Mouse (Mus musculus): ENCODE data around the gene Cad. TPM values are rescaled to one million over a fixed set of nuclear protein-coding genes. Genes with fewer than 3 reads are reported as not detected.
A peak's percentile ranks its signal among the peaks of the same experiment; 100 is the strongest.
"Not testable (repeated sequence)": the region's sequence is repeated elsewhere in the genome, so short reads cannot be mapped to it uniquely, and the experiment has no call there.

Cad gene
- polyA plus RNA-seq (2015; fragmentation: Nextera tagmentation; extraction: Ambion mirVana) = 17.8 and 20.9 TPM in 2 replicates

DNA sequence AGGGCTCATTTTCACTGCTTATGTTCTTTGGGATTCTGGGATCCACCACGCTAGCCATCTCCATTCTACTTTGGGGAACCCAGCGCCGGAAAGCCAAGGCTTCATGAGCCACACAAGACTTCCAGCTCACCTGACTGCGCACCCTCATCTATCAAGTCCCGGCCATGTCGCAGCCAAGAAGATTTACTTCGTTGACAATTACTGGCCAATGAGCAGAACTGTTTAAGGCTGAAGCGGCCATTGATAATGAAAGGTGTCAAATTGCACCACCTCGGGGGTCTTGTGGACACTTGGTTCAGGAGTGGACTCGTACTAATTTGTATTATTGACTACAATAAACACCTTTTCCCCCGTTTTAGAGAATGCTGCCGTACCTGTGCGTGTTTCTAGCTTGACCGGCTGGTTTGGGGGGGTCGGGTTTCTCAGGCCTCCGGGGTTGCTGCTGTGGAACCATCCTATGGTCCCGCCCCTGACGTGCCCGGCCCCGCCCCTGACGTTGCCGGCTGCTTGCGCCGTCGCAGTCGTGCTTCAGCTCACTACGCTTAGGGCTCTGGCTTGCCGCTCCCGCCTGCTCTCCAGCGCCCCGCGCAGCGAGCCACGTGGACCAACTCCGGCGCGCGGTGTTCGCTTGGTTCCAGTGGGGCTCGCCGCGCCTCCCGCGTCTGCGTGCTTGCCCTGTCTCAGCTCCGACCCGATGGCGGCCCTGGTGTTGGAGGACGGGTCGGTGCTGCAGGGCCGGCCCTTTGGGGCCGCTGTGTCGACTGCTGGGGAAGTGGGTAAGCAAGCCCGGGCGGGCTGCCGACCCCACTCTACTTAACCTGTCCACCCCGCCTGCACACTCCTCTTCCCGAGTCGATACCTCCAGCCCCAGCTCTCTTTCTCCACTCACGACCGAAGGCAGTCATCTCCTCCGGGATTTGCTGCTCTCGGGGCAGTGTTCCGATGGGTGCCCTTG, at the start of gene Cad:
Gene Cad, plus strand, starts transcription at position 520 of the 955 bp plus-strand sequence.
- peaks cover 21% of the 10 kb centered on the region for H3K4me1 ChIP-seq
- no peaks in the 10 kb centered on the region for H3K9me3 ChIP-seq
- H3K27me3 ChIP-seq (replicated peaks) = no peaks in the 10 kb centered on the region
- ATAC-seq (ENCODE audit: extremely low read depth, insufficient number of reproducible peaks, low FRiP score, low TSS enrichment) = peak; percentile 93
- peak within 1 kb of the TSS; percentile 91 for H3K9ac ChIP-seq
- peaks cover 47% of the 10 kb centered on the region for H3K36me3 ChIP-seq
- peak within 1 kb of the TSS; percentile 67 for H3K4me3 ChIP-seq
- H3K27ac ChIP-seq (replicated peaks) = peak within 1 kb of the TSS; percentile 76
- H3K4me2 ChIP-seq = peak within 1 kb of the TSS; percentile 94
- under 1% methylated on average over 64 of the region's 64 CpGs for WGBS

DNA sequence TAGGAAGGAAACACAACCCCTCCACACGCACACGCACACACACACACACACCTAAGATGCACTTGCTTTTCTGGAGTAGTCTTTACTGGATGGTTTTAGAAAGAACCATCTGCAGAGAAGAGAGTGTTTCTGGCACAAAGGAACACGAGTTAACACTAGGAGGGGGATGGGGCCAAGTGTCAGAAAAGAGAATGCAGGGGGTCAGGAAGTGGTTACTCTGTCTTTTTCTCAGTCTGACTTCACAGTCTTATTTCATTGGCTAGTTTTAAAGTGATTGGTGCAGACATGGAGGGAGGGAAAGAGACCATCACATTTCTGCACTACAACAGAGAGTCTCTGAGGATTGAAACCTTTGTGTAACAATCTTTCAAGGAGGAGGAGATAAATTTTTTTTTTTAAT, 41.8 kb upstream of the Cad start:
- Histone ChIP-seq H3K4me3 (no peak overlapping the region), H3K4me1 (peaks cover 11% of the 10 kb centered on the region), H3K27ac (replicated peaks) (no peak overlapping the region), H3K27me3 (replicated peaks) (no peaks in the 10 kb centered on the region), H3K9me3 (no peaks in the 10 kb centered on the region), H3K36me3 (no peaks in the 10 kb centered on the region), H3K9ac (no peak overlapping the region), H3K4me2 (no peak overlapping the region)
- no peak for ATAC-seq (ENCODE audit: extremely low read depth, insufficient number of reproducible peaks, low FRiP score, low TSS enrichment)
- 60% methylated on average over 3 of the region's 3 CpGs for WGBS

DNA sequence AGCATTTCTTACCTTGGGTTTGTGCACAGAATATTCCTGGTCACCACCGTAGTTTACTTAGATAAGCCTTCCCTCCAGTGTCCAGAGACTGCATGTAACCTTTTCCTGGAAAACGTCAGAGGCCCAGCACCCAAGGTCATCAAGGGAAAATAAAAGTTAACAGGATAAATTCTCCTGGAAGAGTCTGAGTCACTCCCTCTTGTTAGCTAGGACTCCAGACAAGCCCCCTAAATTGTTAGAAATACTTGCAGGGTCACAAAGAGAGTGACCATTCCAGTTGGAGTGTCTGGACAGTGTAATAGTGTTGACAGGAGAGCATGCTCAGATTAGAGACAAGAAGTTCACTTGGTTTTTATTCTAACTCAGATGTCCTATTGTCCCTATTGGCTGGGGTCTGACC, 38.7 kb upstream of the Cad start:
- ATAC-seq (ENCODE audit: extremely low read depth, insufficient number of reproducible peaks, low FRiP score, low TSS enrichment) = no peak
- Histone ChIP-seq H3K4me3 (no peak overlapping the region), H3K27ac (replicated peaks) (peak overlapping the region; percentile 69), H3K36me3 (no peaks in the 10 kb centered on the region), H3K9ac (no peak overlapping the region), H3K4me2 (0 out of 2 replicates have a peak overlapping the region, but pooled peaks have one; percentile 3), H3K9me3 (no peaks in the 10 kb centered on the region), H3K4me1 (peaks cover 11% of the 10 kb centered on the region), H3K27me3 (replicated peaks) (no peaks in the 10 kb centered on the region)
- WGBS = 15% methylated on average over 2 of the region's 2 CpGs

DNA sequence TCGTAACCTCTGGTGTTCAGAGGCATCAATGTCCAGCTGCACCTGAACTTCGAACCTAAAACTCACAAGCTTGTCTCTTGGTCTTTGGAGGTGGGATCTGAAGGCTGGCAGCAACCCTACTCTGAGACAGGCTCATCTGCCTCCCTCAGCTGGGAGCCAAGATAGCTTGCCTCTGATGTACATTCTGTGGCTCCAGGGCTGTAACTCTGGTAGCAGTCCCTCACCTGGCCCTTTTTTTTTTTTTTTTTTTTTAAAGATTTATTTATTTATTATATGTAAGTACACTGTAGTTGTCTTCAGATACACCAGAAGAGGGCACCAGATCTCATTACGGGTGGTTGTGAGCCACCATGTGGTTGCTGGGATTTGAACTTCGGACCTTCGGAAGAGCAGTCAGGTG, 32.8 kb upstream of the Cad start:
- not testable (repeated sequence) for H3K9me3 ChIP-seq; H3K27me3 ChIP-seq (replicated peaks); H3K4me3 ChIP-seq; H3K4me1 ChIP-seq; H3K36me3 ChIP-seq; H3K27ac ChIP-seq (replicated peaks); H3K4me2 ChIP-seq; H3K9ac ChIP-seq; ATAC-seq (ENCODE audit: extremely low read depth, insufficient number of reproducible peaks, low FRiP score, low TSS enrichment)
- WGBS = 84% methylated on average over 5 of the region's 5 CpGs

DNA sequence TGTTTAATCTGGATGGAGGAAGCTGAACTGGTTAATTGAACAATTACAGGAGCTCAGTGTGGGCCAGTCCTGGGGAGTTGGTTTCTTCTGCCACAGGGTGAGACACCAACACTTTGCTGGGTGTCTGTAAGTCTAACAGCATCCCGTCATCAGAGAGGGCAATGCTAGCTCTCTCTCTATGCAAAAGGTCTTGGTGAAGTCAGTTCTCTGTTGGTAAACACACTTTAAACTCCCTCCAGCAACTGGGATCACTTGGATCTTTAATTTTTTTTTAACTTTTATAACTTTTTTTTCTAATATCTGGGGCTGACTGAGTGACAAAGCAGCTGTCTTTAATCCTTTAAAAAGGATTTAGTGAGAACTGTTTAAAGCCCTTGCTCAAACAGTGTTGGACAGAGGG, 31.9 kb upstream of the Cad start:
- no peak overlapping the region for H3K9ac ChIP-seq
- 57% methylated on average over 1 of the region's 1 CpGs for WGBS
- H3K36me3 ChIP-seq = no peaks in the 10 kb centered on the region
- no peak for ATAC-seq (ENCODE audit: extremely low read depth, insufficient number of reproducible peaks, low FRiP score, low TSS enrichment)
- H3K4me2 ChIP-seq = no peak overlapping the region
- H3K27me3 ChIP-seq (replicated peaks) = no peaks in the 10 kb centered on the region
- H3K4me1 ChIP-seq = no peaks in the 10 kb centered on the region
- H3K4me3 ChIP-seq = no peak overlapping the region
- H3K27ac ChIP-seq (replicated peaks) = no peak overlapping the region
- H3K9me3 ChIP-seq = no peaks in the 10 kb centered on the region

DNA sequence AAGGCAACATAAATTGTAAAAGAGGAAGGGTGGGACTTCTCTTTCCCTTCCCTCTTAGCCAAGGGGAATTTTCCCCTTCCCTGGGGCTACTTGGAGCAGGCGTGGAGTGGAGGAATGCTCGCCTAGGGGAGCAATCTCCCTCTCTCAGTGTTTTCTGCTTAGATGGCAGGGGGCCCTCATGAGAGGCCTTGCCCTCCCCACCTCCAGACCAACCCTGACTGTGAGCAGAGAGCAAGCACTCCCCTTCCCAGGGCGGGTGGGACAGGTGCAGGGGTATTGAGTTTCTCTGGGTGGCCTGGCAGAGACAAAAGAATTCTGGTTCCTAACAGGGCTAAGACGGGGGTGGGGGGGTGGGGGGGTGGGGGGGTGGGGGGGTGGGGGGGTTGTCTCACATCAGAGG, 31.3 kb upstream of the Cad start:
- H3K27me3 ChIP-seq (replicated peaks) = no peaks in the 10 kb centered on the region

DNA sequence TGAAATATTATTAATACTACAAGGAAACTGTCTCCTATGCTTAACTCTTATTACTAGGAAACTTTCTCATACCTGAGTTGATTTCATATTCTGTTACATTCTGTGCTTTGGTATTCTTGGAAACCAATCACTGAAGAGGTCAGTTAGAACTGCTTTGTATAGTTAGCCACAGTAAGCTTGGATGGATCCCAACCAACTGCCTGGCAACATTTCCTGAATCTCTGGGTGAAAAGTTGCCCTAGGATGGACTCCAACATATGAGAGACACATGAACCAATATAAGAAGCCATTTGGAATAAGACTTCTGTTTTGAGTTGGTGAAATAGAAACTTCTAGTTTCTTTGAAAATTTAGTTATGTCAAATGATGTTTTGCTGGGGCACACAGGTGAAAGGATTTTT, 29.9 kb upstream of the Cad start:
- no peak overlapping the region for H3K9ac ChIP-seq
- no peaks in the 10 kb centered on the region for H3K36me3 ChIP-seq
- H3K9me3 ChIP-seq = no peaks in the 10 kb centered on the region
- no peak for ATAC-seq (ENCODE audit: extremely low read depth, insufficient number of reproducible peaks, low FRiP score, low TSS enrichment)
- H3K4me2 ChIP-seq = no peak overlapping the region
- no peaks in the 10 kb centered on the region for H3K27me3 ChIP-seq (replicated peaks)
- H3K27ac ChIP-seq (replicated peaks) = no peak overlapping the region
- no peaks in the 10 kb centered on the region for H3K4me1 ChIP-seq
- no peak overlapping the region for H3K4me3 ChIP-seq

More for the DNA sequence above, 31.3 kb upstream of the Cad start:
- H3K36me3 ChIP-seq = no peaks in the 10 kb centered on the region
- no peak overlapping the region for H3K4me2 ChIP-seq
- no peaks in the 10 kb centered on the region for H3K4me1 ChIP-seq
- no peak for ATAC-seq (ENCODE audit: extremely low read depth, insufficient number of reproducible peaks, low FRiP score, low TSS enrichment)
- no peaks in the 10 kb centered on the region for H3K9me3 ChIP-seq
- peak overlapping the region; percentile 25; the same call in 1 of the 2 replicates for H3K9ac ChIP-seq
- no peak overlapping the region for H3K27ac ChIP-seq (replicated peaks)
- WGBS = 15% methylated on average over 4 of the region's 4 CpGs
- no peak overlapping the region for H3K4me3 ChIP-seq

DNA sequence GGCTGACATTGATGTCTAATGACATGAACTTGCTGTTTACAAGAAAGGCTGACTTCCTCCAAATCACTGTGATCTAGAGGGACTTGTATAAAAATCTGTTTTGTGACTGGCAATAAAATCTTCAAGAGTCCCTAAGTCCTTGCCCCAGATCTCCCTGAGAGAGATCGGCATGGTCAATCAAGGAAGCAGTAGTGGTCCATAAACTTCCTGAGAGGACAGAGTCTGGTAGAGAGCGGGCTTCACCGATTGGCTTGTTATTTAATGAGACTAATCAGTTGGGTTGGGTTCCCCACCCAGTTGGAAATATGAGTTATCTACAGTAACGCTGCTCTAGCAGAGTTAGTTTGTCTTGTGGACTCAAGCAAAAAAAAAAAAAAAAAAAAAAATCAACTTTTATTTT, 23.7 kb upstream of the Cad start:
- H3K4me2 ChIP-seq = no peak overlapping the region
- ATAC-seq (ENCODE audit: extremely low read depth, insufficient number of reproducible peaks, low FRiP score, low TSS enrichment) = no peak
- no peaks in the 10 kb centered on the region for H3K9me3 ChIP-seq
- H3K4me3 ChIP-seq = no peak overlapping the region
- H3K27me3 ChIP-seq (replicated peaks) = no peaks in the 10 kb centered on the region
- H3K4me1 ChIP-seq = peaks cover 6% of the 10 kb centered on the region; the same call in 1 of the 2 replicates
- 76% methylated on average over 4 of the region's 4 CpGs for WGBS
- no peak overlapping the region for H3K9ac ChIP-seq
- H3K27ac ChIP-seq (replicated peaks) = no peak overlapping the region
- H3K36me3 ChIP-seq = 0 out of 2 replicates have a peak, but pooled peaks cover under 1% of the 10 kb centered on the region

DNA sequence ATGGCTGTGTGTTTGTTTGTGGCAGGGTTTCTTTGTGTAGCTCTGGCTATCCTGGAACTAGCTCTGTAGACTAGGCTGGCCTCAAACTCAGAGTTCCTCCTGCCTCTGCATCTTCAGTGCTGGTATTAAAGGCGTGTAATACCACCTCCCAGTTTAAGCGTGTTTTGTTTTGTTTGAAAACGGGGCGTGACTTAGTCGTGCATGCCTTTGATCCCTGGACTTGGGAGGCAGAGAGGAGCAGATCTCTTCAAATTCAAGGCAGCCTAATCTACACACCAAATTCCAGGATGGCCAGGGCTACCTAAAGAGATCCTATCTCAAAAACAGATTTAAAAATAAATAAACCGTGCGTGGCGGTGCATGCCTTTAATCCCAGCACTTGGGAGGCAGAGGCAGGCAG, 23.1 kb upstream of the Cad start:
- no peaks in the 10 kb centered on the region for H3K9me3 ChIP-seq
- no peak overlapping the region for H3K4me3 ChIP-seq
- H3K9ac ChIP-seq = no peak overlapping the region
- H3K27me3 ChIP-seq (replicated peaks) = no peaks in the 10 kb centered on the region
- H3K36me3 ChIP-seq = 0 out of 2 replicates have a peak, but pooled peaks cover 6% of the 10 kb centered on the region
- WGBS = 84% methylated on average over 8 of the region's 8 CpGs
- no peak for ATAC-seq (ENCODE audit: extremely low read depth, insufficient number of reproducible peaks, low FRiP score, low TSS enrichment)
- H3K27ac ChIP-seq (replicated peaks) = no peak overlapping the region
- no peak overlapping the region for H3K4me2 ChIP-seq
- peaks cover 8% of the 10 kb centered on the region; the same call in 1 of the 2 replicates for H3K4me1 ChIP-seq

DNA sequence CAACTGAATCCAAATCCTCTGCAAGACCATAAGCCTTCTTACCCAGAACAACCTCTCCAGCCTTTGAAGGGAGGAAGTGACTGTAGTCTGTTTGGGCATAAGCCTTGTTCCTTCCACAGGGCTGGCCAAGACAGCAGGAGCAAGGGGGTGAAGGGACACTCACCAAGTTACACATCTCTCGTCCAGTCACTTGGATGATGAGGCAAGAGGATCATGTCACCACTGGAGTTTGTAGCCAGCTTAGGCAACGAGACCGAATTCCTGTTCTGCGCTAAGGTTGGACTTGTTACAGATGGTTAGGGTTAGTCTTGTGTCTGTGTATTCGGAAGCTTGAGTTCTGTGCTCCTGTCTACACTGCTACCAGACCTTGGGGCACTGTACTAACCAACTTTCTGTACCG, 19.9 kb upstream of the Cad start:
- 81% methylated on average over 6 of the region's 6 CpGs for WGBS
- ATAC-seq (ENCODE audit: extremely low read depth, insufficient number of reproducible peaks, low FRiP score, low TSS enrichment) = no peak

DNA sequence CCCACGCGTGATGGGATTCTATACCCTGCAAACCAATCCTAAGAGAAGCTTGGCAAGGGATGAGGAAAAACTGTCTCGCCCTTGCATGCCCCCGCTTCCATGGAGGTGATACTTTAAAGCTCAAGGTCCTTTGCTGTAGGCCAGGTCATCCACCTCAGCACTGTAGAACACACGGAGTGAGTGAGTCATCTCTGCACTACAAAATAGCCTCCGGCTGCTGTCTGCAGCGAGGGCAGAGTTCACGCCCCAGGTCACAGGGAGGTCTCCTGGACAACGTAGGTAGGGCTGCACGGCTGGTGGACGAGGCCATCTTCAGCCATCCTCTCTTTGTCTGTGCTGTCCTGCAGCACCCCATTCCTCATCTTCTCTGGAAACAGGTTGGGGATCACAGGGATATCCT, 18.0 kb upstream of the Cad start:
- H3K27ac ChIP-seq (replicated peaks); H3K4me1 ChIP-seq; H3K9ac ChIP-seq; H3K4me2 ChIP-seq; H3K27me3 ChIP-seq (replicated peaks); ATAC-seq (ENCODE audit: extremely low read depth, insufficient number of reproducible peaks, low FRiP score, low TSS enrichment); H3K4me3 ChIP-seq; H3K9me3 ChIP-seq: not testable (repeated sequence)
- H3K36me3 ChIP-seq = peaks cover 47% of the 10 kb centered on the region
- 82% methylated on average over 11 of the region's 11 CpGs for WGBS

More for the DNA sequence above, 19.9 kb upstream of the Cad start:
- H3K4me1 ChIP-seq = peaks cover 8% of the 10 kb centered on the region; the same call in 1 of the 2 replicates
- H3K9ac ChIP-seq = no peak overlapping the region
- no peak overlapping the region for H3K4me2 ChIP-seq
- H3K36me3 ChIP-seq = peaks cover 31% of the 10 kb centered on the region
- H3K9me3 ChIP-seq = no peaks in the 10 kb centered on the region
- H3K27me3 ChIP-seq (replicated peaks) = no peaks in the 10 kb centered on the region
- no peak overlapping the region for H3K4me3 ChIP-seq
- H3K27ac ChIP-seq (replicated peaks) = no peak overlapping the region
